Mouse (Mus musculus): ENCODE results near the gene Thrap3.
A peak's percentile ranks its signal among the peaks of the same experiment; 100 is the strongest.
"Not testable (repeated sequence)": the region's sequence is repeated elsewhere in the genome, so short reads cannot be mapped to it uniquely, and the experiment has no call there.

Thrap3 gene

GRCm38 (mm10) chr4:126173800-126174199 lies 28.8 kb downstream of the Thrap3 start:
- no peak for ATAC-seq (ENCODE audit: insufficient number of reproducible peaks, low FRiP score, low TSS enrichment)

DNA sequence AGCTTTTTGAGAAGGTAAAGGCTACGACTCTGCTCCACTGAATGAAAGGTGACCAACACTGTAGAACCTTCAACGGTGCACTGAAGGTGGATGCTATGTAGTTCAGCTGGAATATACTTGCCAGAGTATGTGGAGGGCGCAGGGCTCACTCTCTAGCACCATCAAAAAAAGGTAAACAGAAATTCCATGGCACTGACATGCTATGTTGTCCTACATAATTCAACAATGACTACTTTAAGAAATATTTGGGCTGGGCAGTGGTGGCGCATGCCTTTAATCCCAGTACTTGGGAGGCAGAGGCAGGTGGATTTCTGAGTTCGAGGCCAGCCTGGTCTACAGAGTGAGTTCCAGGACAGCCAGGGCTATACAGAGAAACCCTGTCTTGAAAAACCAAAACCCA lies 31.8 kb downstream of the Thrap3 start:
- ATAC-seq (ENCODE audit: insufficient number of reproducible peaks, low FRiP score, low TSS enrichment), result not testable (repeated sequence)

GRCm38 (mm10) chr4:126168851-126169250 lies 33.7 kb downstream of the Thrap3 start:
- no peak for ATAC-seq (ENCODE audit: insufficient number of reproducible peaks, low FRiP score, low TSS enrichment)

DNA sequence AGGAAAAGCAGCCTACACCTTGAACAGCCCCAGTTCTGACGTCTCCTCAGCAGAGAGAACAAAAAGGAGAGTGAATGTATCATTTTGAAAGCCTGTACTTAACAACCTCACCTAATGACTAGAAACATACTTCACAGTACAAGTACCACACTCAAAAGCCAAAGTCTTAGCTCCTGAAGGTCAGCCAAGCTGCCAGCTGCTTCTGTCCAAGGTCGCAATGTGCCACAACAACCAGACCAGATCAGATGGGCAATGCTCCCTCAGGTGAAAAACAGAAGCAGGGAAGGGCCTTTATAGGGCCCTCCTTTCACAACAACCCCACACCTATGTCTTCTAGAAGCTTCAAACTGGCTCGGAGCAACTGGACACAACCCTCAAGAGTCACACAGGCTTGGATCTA lies 36.5 kb downstream of the Thrap3 start:
- no peak for ATAC-seq (ENCODE audit: insufficient number of reproducible peaks, low FRiP score, low TSS enrichment)

DNA sequence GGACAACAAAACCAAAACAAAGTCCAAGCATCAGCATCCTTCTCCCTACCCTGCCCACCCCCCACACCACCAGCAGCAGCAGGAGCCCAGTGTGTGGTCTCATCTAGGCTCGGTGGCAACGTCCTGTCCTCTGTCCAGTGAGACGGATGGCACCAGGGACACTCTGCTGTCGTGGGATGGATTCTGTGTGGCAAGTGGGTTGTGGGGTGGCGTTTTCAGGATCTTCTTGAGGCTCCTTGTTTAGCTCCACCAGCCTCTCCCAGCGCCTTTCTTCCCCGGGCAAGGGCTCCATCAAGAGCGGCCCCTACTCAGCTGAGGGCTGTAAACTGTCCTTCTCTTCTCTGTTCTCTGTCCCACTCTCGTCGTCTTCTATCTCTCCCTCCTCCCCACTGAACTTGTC lies 37.5 kb downstream of the Thrap3 start:
- not testable (repeated sequence) for ATAC-seq (ENCODE audit: insufficient number of reproducible peaks, low FRiP score, low TSS enrichment)

DNA sequence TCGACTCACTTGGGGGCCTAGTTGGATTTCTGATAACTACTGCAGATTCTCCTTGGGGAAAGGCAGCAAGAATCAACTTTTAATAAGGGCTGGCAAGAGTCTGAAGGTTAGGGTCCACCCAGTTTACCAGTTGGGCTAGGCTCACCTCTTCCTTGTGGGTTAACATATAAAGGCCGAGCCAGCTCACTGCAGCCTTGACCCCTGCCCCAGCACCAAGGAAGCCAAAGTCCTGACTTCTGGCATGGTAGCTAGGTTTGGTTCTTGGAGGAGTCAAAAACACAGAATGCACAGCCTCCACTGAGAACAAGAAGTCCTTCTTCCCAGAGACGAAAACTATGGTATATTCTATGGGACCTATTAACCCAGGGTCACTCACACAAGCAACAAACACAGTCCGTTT lies 38.9 kb downstream of the Thrap3 start:
- ATAC-seq (ENCODE audit: insufficient number of reproducible peaks, low FRiP score, low TSS enrichment), result no peak

GRCm38 (mm10) chr4:126163067-126163659 lies 39.4 kb downstream of the Thrap3 start, which contains the start of gene Sh3d21:
Gene Sh3d21, minus strand, starts transcription at chr4:126163491.
- ATAC-seq (ENCODE audit: insufficient number of reproducible peaks, low FRiP score, low TSS enrichment), result no peak

DNA sequence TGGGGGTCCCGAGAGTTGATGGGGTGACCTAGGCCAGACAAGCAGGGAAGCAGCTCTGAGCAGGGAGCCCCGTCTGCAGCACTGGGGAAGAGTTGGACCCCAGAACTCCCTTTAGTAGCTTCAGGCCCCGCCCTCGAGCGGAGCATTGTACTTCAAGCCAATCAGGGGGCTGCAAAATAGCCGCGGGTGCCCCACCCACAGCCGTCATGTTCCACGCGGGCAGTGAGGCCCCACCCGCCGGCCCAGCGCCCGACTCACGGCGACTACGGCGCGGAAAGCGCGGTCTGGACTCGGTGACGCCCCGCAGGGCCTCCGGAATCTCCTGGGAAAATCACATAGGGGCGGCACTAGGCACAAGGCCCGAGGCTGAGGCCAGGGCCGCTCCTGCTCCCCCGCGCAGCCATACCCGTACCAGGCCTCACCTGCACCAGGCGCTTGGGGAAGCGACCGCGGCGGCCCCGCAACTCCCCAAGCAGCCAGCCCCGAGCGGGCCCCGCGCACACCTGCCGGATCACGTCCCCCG lies 40.0 kb downstream of the Thrap3 start:
- peak; percentile 71 for ATAC-seq (ENCODE audit: insufficient number of reproducible peaks, low FRiP score, low TSS enrichment)

GRCm38 (mm10) chr4:126161986-126162385 lies 40.6 kb downstream of the Thrap3 start:
- no peak for ATAC-seq (ENCODE audit: insufficient number of reproducible peaks, low FRiP score, low TSS enrichment)

DNA sequence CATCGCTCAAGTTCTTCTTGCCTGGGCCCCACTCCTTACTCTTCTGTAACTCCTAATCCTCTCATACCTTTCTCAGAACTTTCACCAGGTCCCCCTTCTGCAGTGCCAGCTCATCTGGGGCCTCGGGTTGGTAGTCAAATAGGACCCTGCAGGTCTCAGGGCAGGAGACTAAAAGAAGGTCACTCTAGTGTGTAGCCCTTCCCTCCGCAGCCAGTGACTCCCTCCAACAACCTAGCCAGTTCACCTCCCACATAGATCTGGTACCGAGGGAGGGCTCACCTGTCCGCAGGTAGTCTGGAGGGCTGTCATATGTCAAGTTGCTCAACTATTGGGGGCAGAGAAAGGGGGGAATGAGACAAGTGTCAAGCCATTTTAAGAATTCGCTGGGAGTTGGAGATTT lies 41.1 kb downstream of the Thrap3 start:
- ATAC-seq (ENCODE audit: insufficient number of reproducible peaks, low FRiP score, low TSS enrichment), result no peak

DNA sequence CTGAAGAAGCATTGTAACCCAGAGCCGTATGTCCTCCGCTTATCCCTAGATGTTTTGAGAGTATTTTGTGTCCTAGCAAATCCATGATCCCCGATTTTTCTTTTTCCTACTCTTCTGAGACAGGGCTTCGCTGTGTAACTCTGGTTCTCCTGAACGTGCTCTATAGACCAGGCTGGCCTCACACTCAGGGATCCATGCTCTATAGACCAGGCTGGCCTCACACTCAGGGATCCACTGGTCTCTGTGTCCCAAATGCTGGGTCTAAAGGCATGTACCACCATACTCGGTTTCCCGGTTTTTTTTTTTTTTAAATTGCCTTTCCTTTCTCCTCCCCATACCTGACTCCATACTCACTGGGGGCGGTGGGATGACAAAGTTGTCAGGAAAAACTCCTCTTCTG lies 41.6 kb downstream of the Thrap3 start:
- no peak for ATAC-seq (ENCODE audit: insufficient number of reproducible peaks, low FRiP score, low TSS enrichment)

DNA sequence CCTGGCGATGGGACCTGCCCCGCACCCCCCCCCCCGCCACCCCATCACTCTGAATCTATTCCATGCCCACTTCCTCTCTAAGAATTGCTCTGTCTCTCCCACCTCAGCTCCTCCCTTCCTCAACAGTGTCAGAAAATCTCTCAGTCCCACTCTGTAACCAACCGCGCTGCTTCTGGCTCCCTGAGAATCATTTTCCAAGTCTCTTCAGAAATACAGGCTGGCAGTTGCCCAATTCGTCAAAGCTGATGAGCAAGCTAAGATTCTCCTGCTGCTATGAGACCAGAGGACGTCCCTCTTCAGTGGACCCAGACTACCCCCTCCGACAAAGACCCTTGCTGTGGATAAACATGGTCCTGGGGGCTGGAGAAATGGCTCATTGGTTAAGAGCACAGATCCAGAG lies 43.1 kb downstream of the Thrap3 start:
- no peak for ATAC-seq (ENCODE audit: insufficient number of reproducible peaks, low FRiP score, low TSS enrichment)

- no peak for ATAC-seq (ENCODE audit: insufficient number of reproducible peaks, low FRiP score, low TSS enrichment)
Observed at GRCm38 (mm10) chr4:126157562-126157961, 45.0 kb downstream of the Thrap3 start.

DNA sequence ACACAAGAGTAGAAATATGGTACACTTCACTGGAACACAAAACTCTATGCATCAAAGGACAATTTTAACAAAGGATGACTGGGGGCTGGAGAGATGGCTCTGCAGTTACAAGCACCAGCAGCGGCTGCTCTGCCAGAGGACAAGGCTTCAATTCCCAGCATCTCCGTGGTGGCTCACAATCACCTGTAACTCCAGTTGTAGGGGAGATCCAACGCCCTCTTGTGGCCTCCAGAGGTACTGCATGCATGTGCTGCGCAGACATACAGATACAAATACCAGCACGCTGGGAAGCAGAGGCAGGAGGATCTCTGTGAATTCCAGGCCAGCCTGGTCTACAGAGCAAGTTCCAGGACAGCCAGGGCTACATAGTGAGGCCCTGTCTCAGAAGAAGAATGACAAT lies 45.9 kb downstream of the Thrap3 start:
- no peak for ATAC-seq (ENCODE audit: insufficient number of reproducible peaks, low FRiP score, low TSS enrichment)

- ATAC-seq (ENCODE audit: insufficient number of reproducible peaks, low FRiP score, low TSS enrichment), result no peak
Observed at GRCm38 (mm10) chr4:126155869-126156268, 46.7 kb downstream of the Thrap3 start.

DNA sequence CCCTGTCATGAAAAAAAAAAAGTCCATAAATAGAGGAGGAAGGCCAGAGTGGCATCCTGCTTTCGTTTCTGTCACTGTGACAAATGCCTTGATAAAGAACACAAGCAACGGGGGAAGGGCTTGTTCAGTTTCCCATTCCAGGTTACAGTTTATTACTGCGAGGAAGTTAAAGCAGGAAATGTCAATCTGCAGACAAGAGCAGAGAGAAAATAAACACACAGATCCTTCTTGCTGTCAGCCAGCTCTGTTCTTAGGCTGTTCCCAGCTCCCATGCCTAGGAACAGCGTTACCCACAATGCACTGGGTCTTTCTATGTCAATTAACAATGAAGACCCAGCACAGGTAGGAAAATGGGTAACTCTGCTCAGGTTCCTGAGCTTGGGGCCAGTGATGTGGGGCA lies 47.4 kb downstream of the Thrap3 start:
- no peak for ATAC-seq (ENCODE audit: insufficient number of reproducible peaks, low FRiP score, low TSS enrichment)

DNA sequence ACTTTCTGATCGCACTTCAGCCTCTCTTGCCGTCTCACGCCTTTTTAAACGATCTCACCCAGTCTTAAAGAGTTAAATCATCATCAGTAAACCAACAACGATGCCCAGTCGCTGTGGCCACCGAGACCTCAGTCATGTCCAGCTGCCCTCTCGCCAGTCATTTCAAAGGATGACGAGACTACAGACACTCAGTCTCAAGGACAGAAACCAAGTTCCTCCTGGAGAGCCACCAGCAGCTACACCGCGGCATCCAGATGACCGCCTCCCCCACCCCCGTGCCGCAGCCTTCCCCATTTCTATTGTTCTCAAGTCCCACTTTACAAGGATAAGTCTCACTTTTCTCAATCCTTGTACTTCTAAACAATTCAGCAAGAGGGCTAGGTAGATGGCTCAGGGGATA lies 49.7 kb downstream of the Thrap3 start:
- no peak for ATAC-seq (ENCODE audit: insufficient number of reproducible peaks, low FRiP score, low TSS enrichment)

DNA sequence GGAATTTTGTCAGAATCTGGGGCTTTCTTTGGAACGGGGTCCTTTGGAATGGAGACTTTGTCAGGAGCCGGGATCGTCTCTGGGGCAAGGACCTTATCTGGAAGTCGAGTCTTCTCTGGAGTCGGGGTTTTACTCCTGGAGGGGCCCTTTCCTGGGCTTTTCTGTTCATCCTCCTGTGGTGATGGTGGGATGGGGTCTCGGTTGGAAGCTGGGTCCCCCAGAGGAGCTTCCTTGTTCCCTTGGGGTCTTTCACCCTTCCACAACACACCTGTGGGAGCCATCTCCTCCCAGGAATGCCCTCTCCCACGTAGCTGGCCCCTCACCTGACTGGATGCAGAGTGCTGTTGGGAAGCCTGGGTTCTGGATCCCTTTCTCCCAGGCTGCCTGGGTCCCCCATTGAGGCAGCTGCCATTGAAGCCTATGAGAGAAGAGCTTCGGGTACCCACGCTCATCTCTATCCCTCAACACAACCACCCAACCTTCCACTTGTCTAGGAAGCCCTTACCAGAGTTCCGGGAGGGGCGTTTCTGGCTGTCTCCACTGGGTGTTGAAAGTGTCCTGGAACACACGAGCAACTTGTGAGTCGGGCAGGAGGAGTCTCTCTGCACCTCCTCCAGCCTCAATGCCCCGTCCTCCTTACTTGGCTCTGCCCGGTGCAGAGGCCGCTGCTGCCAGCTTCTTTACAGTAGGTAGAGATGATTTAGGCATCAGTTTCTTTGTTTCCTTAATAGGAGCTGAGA lies 50.7 kb downstream of the Thrap3 start:
- ATAC-seq (ENCODE audit: insufficient number of reproducible peaks, low FRiP score, low TSS enrichment), result no peak

- no peak for ATAC-seq (ENCODE audit: insufficient number of reproducible peaks, low FRiP score, low TSS enrichment)
Observed at GRCm38 (mm10) chr4:126150949-126151320, 51.6 kb downstream of the Thrap3 start.

- no peak for ATAC-seq (ENCODE audit: insufficient number of reproducible peaks, low FRiP score, low TSS enrichment)
Observed at GRCm38 (mm10) chr4:126150297-126150948, 52.1 kb downstream of the Thrap3 start.

GRCm38 (mm10) chr4:126149798-126150197 lies 52.8 kb downstream of the Thrap3 start:
- no peak for ATAC-seq (ENCODE audit: insufficient number of reproducible peaks, low FRiP score, low TSS enrichment)

Measured in cerebellum, adult (tissue).